Mouse (Mus musculus): ENCODE measurements around the gene Stx1a. TPM values are rescaled to one million over a fixed set of nuclear protein-coding genes. Genes with fewer than 3 reads are reported as not detected.

Stx1a gene
- polyA plus RNA-seq, 1 experiment from 2014 or later = 8.2 TPM

- peaks cover 69% of the 10 kb centered on the region for H3K4me1 ChIP-seq
- 29% methylated on average over 11 of the region's 11 CpGs for WGBS
- H3K9me3 ChIP-seq = no peaks in the 10 kb centered on the region
- peak overlapping the region; percentile 77 for H3K4me3 ChIP-seq
- peak overlapping the region; percentile 93 for H3K9ac ChIP-seq
- no peaks in the 10 kb centered on the region for H3K36me3 ChIP-seq
- peak overlapping the region; percentile 64 for H3K27ac ChIP-seq (replicated peaks)
- H3K4me2 ChIP-seq = peak overlapping the region; percentile 95
- H3K27me3 ChIP-seq (replicated peaks) = no peaks in the 10 kb centered on the region
- ATAC-seq (ENCODE audit: extremely low read depth, insufficient number of reproducible peaks, low FRiP score, low TSS enrichment) = no peak; the same call in 1 of the 2 replicates
These were observed 1.5 kb downstream of the Stx1a start for GRCm38 (mm10) chr5:135024665-135025224.

- Histone ChIP-seq H3K4me1 (peaks cover 69% of the 10 kb centered on the region), H3K4me3 (peak overlapping the region; percentile 77), H3K9ac (peak overlapping the region; percentile 93), H3K9me3 (no peaks in the 10 kb centered on the region), H3K27me3 (replicated peaks) (no peaks in the 10 kb centered on the region), H3K36me3 (no peaks in the 10 kb centered on the region), H3K27ac (replicated peaks) (0 out of 2 replicates have a peak overlapping the region, but pooled peaks have one; percentile 8), H3K4me2 (peak overlapping the region; percentile 95)
- WGBS = 41% methylated on average over 7 of the region's 7 CpGs
- no peak for ATAC-seq (ENCODE audit: extremely low read depth, insufficient number of reproducible peaks, low FRiP score, low TSS enrichment)
These were observed 2.6 kb downstream of the Stx1a start for GRCm38 (mm10) chr5:135025899-135026298.

- no peaks in the 10 kb centered on the region for H3K27me3 ChIP-seq (replicated peaks)
- H3K9ac ChIP-seq = peak overlapping the region; percentile 0
- 37% methylated on average over 18 of the region's 18 CpGs for WGBS
- H3K27ac ChIP-seq (replicated peaks) = peak overlapping the region; percentile 49
- H3K4me1 ChIP-seq = peaks cover 43% of the 10 kb centered on the region
- H3K9me3 ChIP-seq = peaks cover 2% of the 10 kb centered on the region; the same call in 1 of the 2 replicates
- peak overlapping the region; percentile 52 for H3K4me2 ChIP-seq
- ATAC-seq (ENCODE audit: extremely low read depth, insufficient number of reproducible peaks, low FRiP score, low TSS enrichment) = no peak
- peak overlapping the region; percentile 17 for H3K4me3 ChIP-seq
- peaks cover 10% of the 10 kb centered on the region for H3K36me3 ChIP-seq
These were observed 5.9 kb downstream of the Stx1a start for GRCm38 (mm10) chr5:135029007-135029854.

GRCm38 (mm10) chr5:135032581-135032980 lies 9.3 kb downstream of the Stx1a start:
- Histone ChIP-seq H3K36me3 (peaks cover 29% of the 10 kb centered on the region), H3K9me3 (peaks cover 2% of the 10 kb centered on the region; the same call in 1 of the 2 replicates), H3K4me1 (peaks cover 25% of the 10 kb centered on the region), H3K9ac (no peak overlapping the region), H3K4me2 (no peak overlapping the region), H3K27ac (replicated peaks) (no peak overlapping the region), H3K27me3 (replicated peaks) (no peaks in the 10 kb centered on the region), H3K4me3 (no peak overlapping the region)
- ATAC-seq (ENCODE audit: extremely low read depth, insufficient number of reproducible peaks, low FRiP score, low TSS enrichment) = no peak
- WGBS = 83% methylated on average over 5 of the region's 5 CpGs

GRCm38 (mm10) chr5:135034593-135034992 lies 11.3 kb downstream of the Stx1a start:
- WGBS = 97% methylated on average over 2 of the region's 2 CpGs
- ATAC-seq (ENCODE audit: extremely low read depth, insufficient number of reproducible peaks, low FRiP score, low TSS enrichment) = no peak

GRCm38 (mm10) chr5:135035608-135036359 lies 12.5 kb downstream of the Stx1a start:
- Histone ChIP-seq H3K27me3 (replicated peaks) (no peaks in the 10 kb centered on the region), H3K4me1 (peaks cover 22% of the 10 kb centered on the region), H3K9ac (0 out of 2 replicates have a peak overlapping the region, but pooled peaks have one; percentile 24), H3K27ac (replicated peaks) (no peak overlapping the region), H3K4me3 (no peak overlapping the region), H3K36me3 (peaks cover 52% of the 10 kb centered on the region), H3K9me3 (peaks cover 2% of the 10 kb centered on the region; the same call in 1 of the 2 replicates), H3K4me2 (no peak overlapping the region)
- 56% methylated on average over 18 of the region's 18 CpGs for WGBS
- ATAC-seq (ENCODE audit: extremely low read depth, insufficient number of reproducible peaks, low FRiP score, low TSS enrichment) = no peak

More at GRCm38 (mm10) chr5:135034593-135034992, 11.3 kb downstream of the Stx1a start:
- H3K9me3 ChIP-seq = peaks cover 2% of the 10 kb centered on the region; the same call in 1 of the 2 replicates
- H3K9ac ChIP-seq = no peak overlapping the region
- H3K27me3 ChIP-seq (replicated peaks) = no peaks in the 10 kb centered on the region
- no peak overlapping the region for H3K4me3 ChIP-seq
- H3K36me3 ChIP-seq = peaks cover 44% of the 10 kb centered on the region
- peaks cover 11% of the 10 kb centered on the region for H3K4me1 ChIP-seq
- H3K4me2 ChIP-seq = no peak overlapping the region
- H3K27ac ChIP-seq (replicated peaks) = no peak overlapping the region

GRCm38 (mm10) chr5:135037946-135038345 lies 14.7 kb downstream of the Stx1a start:
- Histone ChIP-seq H3K9ac (no peak overlapping the region), H3K36me3 (peaks cover 66% of the 10 kb centered on the region), H3K9me3 (peaks cover 2% of the 10 kb centered on the region; the same call in 1 of the 2 replicates), H3K27me3 (replicated peaks) (no peaks in the 10 kb centered on the region), H3K4me1 (peaks cover 24% of the 10 kb centered on the region), H3K4me3 (no peak overlapping the region), H3K4me2 (no peak overlapping the region), H3K27ac (replicated peaks) (no peak overlapping the region)
- no peak for ATAC-seq (ENCODE audit: extremely low read depth, insufficient number of reproducible peaks, low FRiP score, low TSS enrichment)
- WGBS = 73% methylated on average over 3 of the region's 3 CpGs

- no peaks in the 10 kb centered on the region for H3K9me3 ChIP-seq
- peaks cover 64% of the 10 kb centered on the region for H3K36me3 ChIP-seq
- WGBS = 71% methylated on average over 9 of the region's 9 CpGs
- no peaks in the 10 kb centered on the region for H3K27me3 ChIP-seq (replicated peaks)
- H3K27ac ChIP-seq (replicated peaks) = no peak overlapping the region
- peak overlapping the region; percentile 41 for H3K9ac ChIP-seq
- no peak for ATAC-seq (ENCODE audit: extremely low read depth, insufficient number of reproducible peaks, low FRiP score, low TSS enrichment)
- H3K4me1 ChIP-seq = peaks cover 24% of the 10 kb centered on the region
- H3K4me2 ChIP-seq = no peak overlapping the region
- no peak overlapping the region for H3K4me3 ChIP-seq
These were observed 16.3 kb downstream of the Stx1a start for GRCm38 (mm10) chr5:135039541-135039940.

- no peak overlapping the region for H3K4me2 ChIP-seq
- ATAC-seq (ENCODE audit: extremely low read depth, insufficient number of reproducible peaks, low FRiP score, low TSS enrichment) = no peak
- no peaks in the 10 kb centered on the region for H3K27me3 ChIP-seq (replicated peaks)
- no peaks in the 10 kb centered on the region for H3K9me3 ChIP-seq
- peaks cover 24% of the 10 kb centered on the region for H3K4me1 ChIP-seq
- H3K36me3 ChIP-seq = peaks cover 65% of the 10 kb centered on the region
- H3K4me3 ChIP-seq = no peak overlapping the region
- H3K27ac ChIP-seq (replicated peaks) = peak overlapping the region; percentile 48
- WGBS = 32% methylated on average over 6 of the region's 6 CpGs
- peak overlapping the region; percentile 41 for H3K9ac ChIP-seq
These were observed 16.8 kb downstream of the Stx1a start for GRCm38 (mm10) chr5:135040059-135040458.

GRCm38 (mm10) chr5:135040777-135041176 lies 17.5 kb downstream of the Stx1a start:
- Histone ChIP-seq H3K4me1 (peaks cover 18% of the 10 kb centered on the region), H3K9ac (peak overlapping the region; percentile 41), H3K27ac (replicated peaks) (peak overlapping the region; percentile 48; the same call in 1 of the 2 replicates), H3K36me3 (peaks cover 72% of the 10 kb centered on the region), H3K9me3 (no peaks in the 10 kb centered on the region), H3K4me3 (no peak overlapping the region), H3K27me3 (replicated peaks) (no peaks in the 10 kb centered on the region), H3K4me2 (no peak overlapping the region)
- WGBS = 43% methylated on average over 11 of the region's 11 CpGs
- ATAC-seq (ENCODE audit: extremely low read depth, insufficient number of reproducible peaks, low FRiP score, low TSS enrichment) = no peak

Measured in heart, embryonic 13.5 days (tissue).